Mouse (Mus musculus) c-Kit-negative CD71-positive TER-119-positive erythroid progenitor cells, embryonic 14.5 days (primary cell): Measurements from ENCODE around the gene Apbb2.

Source experiments
- DNase-seq: peaks from one replicate; pipeline ENCODE4 v3.0.0-alpha.2; 2013; ENCODE audit warnings: low read depth, low spot score

Gene Apbb2

DNA sequence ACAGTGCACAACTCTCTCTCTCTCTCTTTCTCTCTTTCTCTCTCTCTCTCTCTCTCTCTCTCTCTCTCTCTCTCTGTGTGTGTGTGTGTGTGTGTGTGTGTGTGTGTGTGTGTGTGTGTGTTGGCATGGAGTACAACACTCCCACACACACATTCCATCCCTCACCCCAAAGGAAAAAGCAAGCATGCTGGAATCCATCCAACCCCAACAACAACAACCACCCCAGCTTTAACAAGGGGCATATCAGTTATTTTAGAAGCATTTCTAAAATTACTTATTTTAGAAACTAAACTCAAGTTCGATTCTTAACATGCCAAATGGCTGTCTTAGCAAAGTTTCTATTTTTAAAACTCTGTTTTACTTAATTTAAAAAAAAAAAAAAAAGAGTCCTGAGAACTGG lies 68.9 kb downstream of the Apbb2 start:
- no peak for DNase-seq

- no peak for DNase-seq
Measured at GRCm38 (mm10) chr5:66546969-66547511, 71.5 kb downstream of the Apbb2 start.

DNA sequence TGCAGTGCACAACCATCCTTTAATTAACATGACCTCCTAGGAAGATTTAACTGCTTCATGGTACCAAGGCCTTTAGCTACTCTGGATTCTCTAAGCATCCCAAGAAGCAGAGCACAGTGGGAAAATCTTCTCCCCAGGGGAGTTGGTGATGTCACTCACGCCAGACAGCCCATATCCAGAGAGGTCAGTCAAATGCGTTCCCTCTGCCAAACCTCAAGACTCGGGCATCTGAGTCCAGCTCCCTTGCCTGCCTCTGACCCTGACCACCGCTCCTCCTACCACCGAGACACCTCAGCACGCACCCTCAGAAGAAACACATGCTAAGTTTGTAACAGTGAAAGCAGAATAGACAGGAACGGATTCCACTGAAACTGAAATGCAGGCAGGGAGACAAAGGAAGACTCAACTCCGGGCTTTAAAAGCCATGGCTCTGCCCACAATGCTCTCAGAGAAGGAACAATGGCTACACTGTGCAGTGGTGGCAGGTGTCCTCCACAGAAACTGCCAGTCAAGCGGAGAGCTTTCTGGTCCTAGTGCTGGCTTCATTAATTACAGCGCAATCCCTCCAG lies 72.9 kb downstream of the Apbb2 start:
- no peak for DNase-seq

DNA sequence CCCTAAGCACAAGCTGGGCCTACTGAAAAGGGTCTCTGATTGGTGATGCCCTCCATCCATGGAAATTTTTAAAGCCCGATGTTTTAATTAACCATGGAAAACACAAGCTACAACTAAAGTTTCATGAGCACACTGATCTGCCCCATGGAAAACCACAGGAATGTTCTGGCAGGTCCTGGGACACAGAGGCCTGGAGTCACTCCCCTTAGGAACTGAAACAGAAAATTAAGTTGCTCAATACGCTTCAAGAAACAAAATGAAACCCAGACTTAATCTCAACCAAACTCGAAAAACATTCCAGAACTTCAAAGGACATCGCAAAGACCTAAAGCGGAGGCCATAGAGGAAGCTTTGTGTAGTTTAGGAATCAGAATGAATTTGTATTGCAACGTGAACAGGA lies 74.8 kb downstream of the Apbb2 start:
- DNase-seq: no peak

DNA sequence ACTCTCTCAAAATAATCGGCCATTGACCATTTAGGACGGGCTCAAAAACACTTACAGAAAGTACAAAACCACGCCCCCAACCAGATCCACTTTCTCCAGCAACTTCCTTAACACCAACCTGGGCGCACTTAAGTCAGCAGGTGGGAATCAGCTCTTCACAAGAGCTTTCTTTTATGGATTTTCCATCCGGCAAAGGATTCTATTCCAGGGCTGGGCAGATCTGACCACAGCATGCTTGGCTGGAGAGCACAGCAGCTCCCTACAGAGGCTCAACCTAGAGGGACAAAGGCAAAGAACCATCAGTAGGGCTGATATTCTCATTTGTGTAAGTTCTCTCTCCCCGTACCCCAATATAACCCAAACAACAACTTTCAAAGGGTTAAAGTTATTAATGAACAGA lies 75.2 kb downstream of the Apbb2 start:
- no peak for DNase-seq

DNA sequence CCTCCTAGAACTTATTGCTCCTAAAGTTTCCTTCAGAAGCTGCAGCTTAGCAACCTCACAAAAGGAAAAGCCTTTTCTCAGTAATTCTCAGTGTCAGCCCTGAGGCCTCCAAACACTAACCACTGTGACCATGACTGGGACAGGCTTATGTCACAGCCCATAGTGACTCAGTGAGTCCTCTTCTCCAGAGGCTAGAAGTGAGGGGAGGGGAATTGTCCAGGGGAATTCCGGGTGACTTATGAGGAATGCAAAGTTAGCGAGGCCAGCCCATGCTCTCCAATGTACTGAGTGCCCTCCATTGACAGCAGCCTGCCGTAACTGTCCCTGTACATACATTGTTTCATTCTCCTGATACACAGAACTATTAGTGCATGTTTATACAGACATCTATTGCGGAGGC lies 76.1 kb downstream of the Apbb2 start:
- no peak for DNase-seq

GRCm38 (mm10) chr5:66541385-66541784 lies 77.2 kb downstream of the Apbb2 start:
- no peak for DNase-seq

- no peak for DNase-seq
Measured at GRCm38 (mm10) chr5:66540246-66540645, 78.3 kb downstream of the Apbb2 start.

DNA sequence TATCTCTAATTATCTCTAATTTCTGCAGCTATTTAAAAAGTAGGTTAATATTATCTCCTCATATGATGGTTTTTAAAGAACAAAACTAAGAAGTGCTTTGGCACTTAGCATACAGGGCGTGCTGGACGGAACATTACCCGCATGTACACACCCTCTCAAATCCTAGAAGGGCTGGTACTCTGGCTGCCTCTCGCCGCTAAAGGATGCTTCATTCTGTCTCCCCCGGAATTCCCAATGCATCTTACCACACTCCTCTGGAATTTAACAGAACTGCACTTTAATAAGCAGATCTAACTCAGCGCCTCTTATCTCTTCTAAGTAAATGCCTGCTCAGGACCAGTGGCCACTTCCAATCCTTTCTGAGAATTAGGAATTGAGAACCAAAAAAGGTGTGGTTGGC lies 80.8 kb downstream of the Apbb2 start:
- no peak for DNase-seq

- DNase-seq: no peak
Measured at GRCm38 (mm10) chr5:66536696-66537358, 81.8 kb downstream of the Apbb2 start.

GRCm38 (mm10) chr5:66535566-66536236 lies 82.9 kb downstream of the Apbb2 start:
- no peak for DNase-seq

GRCm38 (mm10) chr5:66533711-66534425 lies 84.7 kb downstream of the Apbb2 start:
- DNase-seq: no peak

GRCm38 (mm10) chr5:66532827-66533226 lies 85.8 kb downstream of the Apbb2 start:
- DNase-seq: no peak

GRCm38 (mm10) chr5:66530361-66530760 lies 88.2 kb downstream of the Apbb2 start:
- DNase-seq: no peak

DNA sequence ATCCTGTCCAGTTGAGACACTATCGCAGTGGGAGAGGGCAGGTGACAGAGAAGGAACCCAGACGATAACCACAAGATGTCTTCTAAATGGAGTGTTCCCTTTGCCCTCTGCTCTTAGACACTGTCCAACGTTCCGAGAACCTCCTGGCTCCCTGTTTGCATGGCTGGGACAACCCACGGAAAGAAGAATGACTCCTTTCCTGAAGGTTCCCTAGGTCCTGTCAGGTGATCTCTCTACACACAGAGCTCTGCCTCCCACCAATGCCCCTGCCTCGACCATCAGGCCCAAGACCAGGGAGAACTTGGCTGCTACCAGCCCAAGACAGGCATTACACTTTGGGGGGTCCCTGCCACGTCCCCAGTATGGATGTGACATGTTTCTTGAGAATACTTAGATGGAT lies 89.0 kb downstream of the Apbb2 start:
- DNase-seq: no peak

- DNase-seq: no peak
Measured at GRCm38 (mm10) chr5:66528567-66528966, 90.0 kb downstream of the Apbb2 start.

GRCm38 (mm10) chr5:66527090-66527489 lies 91.5 kb downstream of the Apbb2 start:
- no peak for DNase-seq

- DNase-seq: no peak
Measured at GRCm38 (mm10) chr5:66525002-66525401, 93.6 kb downstream of the Apbb2 start.

- DNase-seq: no peak
Measured at GRCm38 (mm10) chr5:66523681-66524503, 94.7 kb downstream of the Apbb2 start.

GRCm38 (mm10) chr5:66521250-66521649 lies 97.3 kb downstream of the Apbb2 start:
- no peak for DNase-seq

- no peak for DNase-seq
Measured at GRCm38 (mm10) chr5:66519511-66519910, 99.1 kb downstream of the Apbb2 start.
